ENCODE assay signal across 8 mouse cellular contexts in genomic region chr15:31542013-31542958, GRCm38 (mm10). TPM values are rescaled to one million over a fixed set of nuclear protein-coding genes. Genes with fewer than 3 reads are reported as not detected.
DNase-seq lines count a peak whose midpoint lies in the region; ATAC-seq lines count a peak whose summit lies in the region.

No protein-coding gene starts in this region.

- peaks cover 58% of the 10 kb centered on the region for H3K4me1 ChIP-seq in heart, embryonic 10.5 days
- peaks cover 21% of the 10 kb centered on the region for H3K4me1 ChIP-seq in embryonic facial prominence, embryonic 12.5 days
- H3K4me1 ChIP-seq in kidney, embryonic 15.5 days, result peaks cover 34% of the 10 kb centered on the region
- H3K4me1 ChIP-seq in midbrain, embryonic 12.5 days, result peaks cover 16% of the 10 kb centered on the region

- H3K9ac ChIP-seq in embryonic facial prominence, embryonic 12.5 days, result no peak overlapping the region
- no peak overlapping the region for H3K9ac ChIP-seq in kidney, embryonic 15.5 days
- no peak overlapping the region for H3K9ac ChIP-seq in midbrain, embryonic 12.5 days (replicated peaks)

- H3K36me3 ChIP-seq in heart, embryonic 10.5 days, result no peaks in the 10 kb centered on the region
- H3K36me3 ChIP-seq in embryonic facial prominence, embryonic 12.5 days, result no peaks in the 10 kb centered on the region
- no peaks in the 10 kb centered on the region for H3K36me3 ChIP-seq in kidney, embryonic 15.5 days
- no peaks in the 10 kb centered on the region for H3K36me3 ChIP-seq in midbrain, embryonic 12.5 days

- no peaks in the 10 kb centered on the region for H3K9me3 ChIP-seq in heart, embryonic 10.5 days
- H3K9me3 ChIP-seq in embryonic facial prominence, embryonic 12.5 days, result no peaks in the 10 kb centered on the region
- no peaks in the 10 kb centered on the region for H3K9me3 ChIP-seq in kidney, embryonic 15.5 days (replicated peaks)
- H3K9me3 ChIP-seq in midbrain, embryonic 12.5 days, result no peaks in the 10 kb centered on the region

- no peaks in the 10 kb centered on the region for H3K27me3 ChIP-seq in heart, embryonic 10.5 days (ENCODE audit: insufficient read depth, poor library complexity, severe bottlenecking)
- no peaks in the 10 kb centered on the region for H3K27me3 ChIP-seq in embryonic facial prominence, embryonic 12.5 days
- no peaks in the 10 kb centered on the region for H3K27me3 ChIP-seq in kidney, embryonic 15.5 days
- H3K27me3 ChIP-seq in midbrain, embryonic 12.5 days, result no peaks in the 10 kb centered on the region

- H3K4me3 ChIP-seq in heart, embryonic 10.5 days, result no peak overlapping the region
- no peak overlapping the region for H3K4me3 ChIP-seq in embryonic facial prominence, embryonic 12.5 days
- H3K4me3 ChIP-seq in kidney, embryonic 15.5 days (replicated peaks), result no peak overlapping the region
- H3K4me3 ChIP-seq in midbrain, embryonic 12.5 days, result no peak overlapping the region

- no peak for DNase-seq in heart, embryonic 10.5 days (ENCODE audit: low spot score)
- DNase-seq in heart, postnatal 4 days, result no peak
- DNase-seq in layer of hippocampus, postnatal 25 days (ENCODE audit: extremely low spot score in 1 of 2, low spot score in 1 of 2), result no peak
- no peak for DNase-seq in testis, postnatal 10 days (ENCODE audit: low spot score)
- DNase-seq in MN1 (ENCODE audit: low spot score), result no peak

- H3K4me2 ChIP-seq in embryonic facial prominence, embryonic 12.5 days (replicated peaks), result 0 out of 2 replicates have a peak overlapping the region, but pooled peaks have one; percentile 14
- H3K4me2 ChIP-seq in kidney, embryonic 15.5 days, result peak overlapping the region; percentile 34
- peak overlapping the region; percentile 22 for H3K4me2 ChIP-seq in midbrain, embryonic 12.5 days (replicated peaks)

- H3K27ac ChIP-seq in heart, embryonic 10.5 days, result peak overlapping the region; percentile 67
- peak overlapping the region; percentile 54; the same call in 1 of the 2 replicates for H3K27ac ChIP-seq in embryonic facial prominence, embryonic 12.5 days
- H3K27ac ChIP-seq in kidney, embryonic 15.5 days, result peak overlapping the region; percentile 69
- H3K27ac ChIP-seq in midbrain, embryonic 12.5 days (replicated peaks), result peak overlapping the region; percentile 56

- no peak for ATAC-seq in embryonic facial prominence, embryonic 12.5 days (ENCODE audit: insufficient number of reproducible peaks, insufficient read depth, low FRiP score, low TSS enrichment)
- peak; percentile 76 for ATAC-seq in kidney, embryonic 15.5 days (replicated peaks; ENCODE audit: low FRiP score)
- peak; percentile 52 for ATAC-seq in midbrain, embryonic 12.5 days (ENCODE audit: low FRiP score, low read depth)

- 14% methylated on average over 10 of the region's 10 CpGs for WGBS in heart, embryonic 10.5 days
- 9% methylated on average over 10 of the region's 10 CpGs for WGBS in embryonic facial prominence, embryonic 12.5 days
- 13% methylated on average over 10 of the region's 10 CpGs for WGBS in kidney, embryonic 15.5 days
- 4% methylated on average over 10 of the region's 10 CpGs for WGBS in midbrain, embryonic 12.5 days

RNA-seq across cellular contexts. Expression of gene March6, which starts 11.4 kb away (rescaled TPM):
- 30.5 and 37.3 TPM in 2 replicates for polyA plus RNA-seq in heart, embryonic 10.5 days (2016; fragmentation: Nextera tagmentation; extraction: Ambion mirVana)
- 10 to 100 TPM; 92.5 to 97.5 TPM for total RNA-seq in heart, postnatal 4 days (2021)
- 44.0 and 44.6 TPM in 2 replicates for polyA plus RNA-seq in embryonic facial prominence, embryonic 12.5 days (2016; fragmentation: Nextera tagmentation; extraction: Ambion mirVana)
- polyA plus RNA-seq in kidney, embryonic 15.5 days (2015; fragmentation: Nextera tagmentation; extraction: Ambion mirVana), result 31.5 and 32.6 TPM in 2 replicates
- 72.3 and 80.5 TPM in 2 replicates for polyA plus RNA-seq in midbrain, embryonic 12.5 days (2016; fragmentation: Nextera tagmentation; extraction: Ambion mirVana)
- 100 to 1,000 TPM; 186 to 189 TPM for total RNA-seq in layer of hippocampus, postnatal 25 days (2021)

RNA-seq across cellular contexts. Expression of gene Cmbl, which starts 22.9 kb away (rescaled TPM):
- polyA plus RNA-seq in heart, embryonic 10.5 days (2016; fragmentation: Nextera tagmentation; extraction: Ambion mirVana), result 7.3 and 8.4 TPM in 2 replicates
- 10 to 100 TPM; 13.9 to 14.6 TPM for total RNA-seq in heart, postnatal 4 days (2021)
- 2.1 and 2.2 TPM in 2 replicates for polyA plus RNA-seq in embryonic facial prominence, embryonic 12.5 days (2016; fragmentation: Nextera tagmentation; extraction: Ambion mirVana)
- polyA plus RNA-seq in kidney, embryonic 15.5 days (2015; fragmentation: Nextera tagmentation; extraction: Ambion mirVana), result 13.6 and 14.6 TPM in 2 replicates
- polyA plus RNA-seq in midbrain, embryonic 12.5 days (2016; fragmentation: Nextera tagmentation; extraction: Ambion mirVana), result 1.3 and 2.4 TPM in 2 replicates
- total RNA-seq in layer of hippocampus, postnatal 25 days (2021), result 10 to 100 TPM; 10.1 to 13.5 TPM

RNA-seq across cellular contexts. Expression of gene Cct5, which starts 59.3 kb away (rescaled TPM):
- 521 and 603 TPM in 2 replicates for polyA plus RNA-seq in heart, embryonic 10.5 days (2016; fragmentation: Nextera tagmentation; extraction: Ambion mirVana)
- 100 to 1,000 TPM; 211 to 213 TPM for total RNA-seq in heart, postnatal 4 days (2021)
- 600 and 614 TPM in 2 replicates for polyA plus RNA-seq in embryonic facial prominence, embryonic 12.5 days (2016; fragmentation: Nextera tagmentation; extraction: Ambion mirVana)
- polyA plus RNA-seq in kidney, embryonic 15.5 days (2015; fragmentation: Nextera tagmentation; extraction: Ambion mirVana), result 560 and 580 TPM in 2 replicates
- polyA plus RNA-seq in midbrain, embryonic 12.5 days (2016; fragmentation: Nextera tagmentation; extraction: Ambion mirVana), result 592 and 610 TPM in 2 replicates
- total RNA-seq in layer of hippocampus, postnatal 25 days (2021), result 100 to 1,000 TPM; 233 to 257 TPM

RNA-seq across cellular contexts. Expression of gene Fam173b, which starts 59.4 kb away (rescaled TPM):
- polyA plus RNA-seq in heart, embryonic 10.5 days (2016; fragmentation: Nextera tagmentation; extraction: Ambion mirVana), result 15.9 and 16.1 TPM in 2 replicates
- 10 to 100 TPM; 17.1 to 18.6 TPM for total RNA-seq in heart, postnatal 4 days (2021)
- 11.9 and 12.5 TPM in 2 replicates for polyA plus RNA-seq in embryonic facial prominence, embryonic 12.5 days (2016; fragmentation: Nextera tagmentation; extraction: Ambion mirVana)
- polyA plus RNA-seq in kidney, embryonic 15.5 days (2015; fragmentation: Nextera tagmentation; extraction: Ambion mirVana), result 13.4 and 13.9 TPM in 2 replicates
- 11.8 and 13.2 TPM in 2 replicates for polyA plus RNA-seq in midbrain, embryonic 12.5 days (2016; fragmentation: Nextera tagmentation; extraction: Ambion mirVana)
- 10 to 100 TPM; 11.8 to 13.3 TPM for total RNA-seq in layer of hippocampus, postnatal 25 days (2021)
